In the genomic region with DNA sequence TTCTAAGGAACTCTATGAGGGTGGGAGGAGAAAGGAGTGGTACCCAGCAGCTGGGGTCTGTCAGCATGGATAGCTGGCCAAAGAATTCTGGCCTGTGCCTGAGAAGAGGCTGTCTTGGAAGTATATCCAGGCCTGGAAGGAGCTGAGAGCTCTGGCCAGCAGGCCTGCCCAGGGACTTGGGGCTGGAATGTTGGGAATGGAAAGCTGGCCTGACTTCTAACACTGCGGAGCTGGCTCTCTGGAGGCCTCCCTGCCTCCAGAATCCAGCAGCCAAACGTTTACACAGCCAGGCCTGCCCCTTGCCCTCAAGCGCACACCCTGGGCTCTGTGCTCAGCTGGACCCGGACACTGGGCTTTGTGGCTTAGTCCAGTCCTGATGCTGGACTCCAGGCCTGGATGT, we compare ENCODE assay signal across 9 mouse cellular contexts. TPM values are rescaled to one million over a fixed set of nuclear protein-coding genes. Genes with fewer than 3 reads are reported as not detected.
A peak's percentile ranks its signal among the peaks of the same experiment; 100 is the strongest.
DNase-seq lines count a peak whose midpoint lies in the region; ATAC-seq lines count a peak whose summit lies in the region.
"Had no signal": no experiment of that assay in that cellular context is flagged by ENCODE, and none has a peak within 500 bp of the region (broad histone marks: within the 10 kb centered on the region; RNA-seq: fewer than 3 reads in every experiment).

No protein-coding gene starts in this region.

- peak; percentile 77 for ATAC-seq in intestine, embryonic 15.5 days
- ATAC-seq in lung, embryonic 16.5 days (ENCODE audit: low read depth) = peak; percentile 92
- no peak for ATAC-seq in activated CD4-positive, CD25-positive, alpha-beta regulatory T cell, adult 4 months
- ATAC-seq: forebrain, postnatal 0 days had no signal

- no peak overlapping the region for H3K9ac ChIP-seq in intestine, embryonic 15.5 days
- H3K9ac ChIP-seq in lung, embryonic 16.5 days (ENCODE audit: low read length) = no peak overlapping the region
- H3K9ac ChIP-seq: forebrain, postnatal 0 days had no signal

- no peaks in the 10 kb centered on the region for H3K9me3 ChIP-seq in intestine, embryonic 15.5 days
- H3K9me3 ChIP-seq in lung, embryonic 16.5 days (ENCODE audit: control insufficient read depth, low read length) = no peaks in the 10 kb centered on the region

- DNase-seq in adrenal gland, postnatal 14 days = peak; percentile 69
- DNase-seq in adrenal gland, adult 18-20 months (ENCODE audit: low spot score in 2 of 2) = no peak
- peak; percentile 72 for DNase-seq in gastrocnemius, postnatal 14 days
- no peak for DNase-seq in layer of hippocampus, postnatal 25 days (ENCODE audit: extremely low spot score in 1 of 2, low spot score in 1 of 2)
- DNase-seq in cerebellum, adult 18-20 months = no peak
- DNase-seq: forebrain, postnatal 0 days had no signal

- peak overlapping the region; percentile 80 for H3K27ac ChIP-seq in intestine, embryonic 15.5 days
- H3K27ac ChIP-seq in lung, embryonic 16.5 days (ENCODE audit: low read length) = peak overlapping the region; percentile 83

- no peak overlapping the region for H3K4me2 ChIP-seq in intestine, embryonic 15.5 days (replicated peaks)
- H3K4me2 ChIP-seq in lung, embryonic 16.5 days (ENCODE audit: low read depth, low read length) = no peak overlapping the region

- no peaks in the 10 kb centered on the region for H3K27me3 ChIP-seq in intestine, embryonic 15.5 days (replicated peaks)
- no peaks in the 10 kb centered on the region for H3K27me3 ChIP-seq in lung, embryonic 16.5 days (ENCODE audit: control insufficient read depth, insufficient read depth, low read depth, low read length)

- H3K4me1 ChIP-seq in intestine, embryonic 15.5 days (replicated peaks) = peaks cover 10% of the 10 kb centered on the region
- H3K4me1 ChIP-seq in lung, embryonic 16.5 days (replicated peaks; ENCODE audit: control insufficient read depth, insufficient read depth, low read length) = peaks cover 31% of the 10 kb centered on the region

- no peak overlapping the region for H3K4me3 ChIP-seq in intestine, embryonic 15.5 days (replicated peaks)
- H3K4me3 ChIP-seq in lung, embryonic 16.5 days (ENCODE audit: low read length) = no peak overlapping the region

- intact Hi-C loops in gastrocnemius, postnatal 14 days (cut with DNase I; ENCODE audit: low total_unique reads) = no loop called here

- H3K36me3 ChIP-seq in intestine, embryonic 15.5 days = no peaks in the 10 kb centered on the region
- no peaks in the 10 kb centered on the region for H3K36me3 ChIP-seq in lung, embryonic 16.5 days (ENCODE audit: control insufficient read depth, insufficient read depth, low read length)

- 36% methylated on average over 4 of the region's 4 CpGs for WGBS in intestine, embryonic 15.5 days
- 43% methylated on average over 4 of the region's 4 CpGs for WGBS in lung, embryonic 16.5 days

RNA-seq across cellular contexts. Expression of gene Nkd1, which starts 34.5 kb away (rescaled TPM):
- total RNA-seq in adrenal gland, postnatal 14 days (2021) = 40.7 and 46.1 TPM in 2 replicates
- 10 to 100 TPM; 29.0 to 33.1 TPM for total RNA-seq in adrenal gland, adult 18-20 months (2021)
- 1 to 10 TPM; 3.1 to 4.5 TPM for total RNA-seq in gastrocnemius, postnatal 14 days (2021)
- polyA plus RNA-seq in intestine, embryonic 15.5 days (2015; fragmentation: Nextera tagmentation; extraction: Ambion mirVana) = 33.1 and 34.9 TPM in 2 replicates
- polyA plus RNA-seq in lung, embryonic 16.5 days (2015; fragmentation: Nextera tagmentation; extraction: Ambion mirVana) = 49.6 and 54.2 TPM in 2 replicates
- 10 to 100 TPM; 10.8 to 15.0 TPM for total RNA-seq in layer of hippocampus, postnatal 25 days (2021)
- polyA plus RNA-seq in activated CD4-positive, CD25-positive, alpha-beta regulatory T cell, adult 4 months (2017; shearing (Covaris generic)) = not detected

Comparison
In these comparisons a context has a peak if more than half of its experiments do, and no peak if none do; other contexts are left out.
1. DNase-seq: peak in adrenal gland, postnatal 14 days (single experiment) and gastrocnemius, postnatal 14 days (single experiment); none in adrenal gland, adult 18-20 months (0 of 2), layer of hippocampus, postnatal 25 days (0 of 2) and cerebellum, adult 18-20 months (0 of 2).